Mouse (Mus musculus) MEL (cell line): ENCODE data around the gene Ms4a1. TPM values are rescaled to one million over a fixed set of nuclear protein-coding genes. Genes with fewer than 3 reads are reported as not detected.

Source experiments
- DNase-seq: peaks from one replicate; pipeline ENCODE4 v3.0.0; 2011; ENCODE audit warnings: low read depth, low spot score
- H3K27ac ChIP-seq: 2 replicates; pipeline ENCODE4 v1.5.1; 2012; ENCODE audit warnings: low read depth, mild to moderate bottlenecking, control low read depth, low read length, moderate library complexity; ENCODE audit not compliant: control insufficient read depth
- H3K27me3 ChIP-seq, 2 experiments: fragments of 150-350 bp in 1 of 2; sonication (generic) in 1 of 2; 2 replicates each; pipeline ENCODE4 v1.6.1; 2012; ENCODE audit warnings: low read length in 2 of 2, mild to moderate bottlenecking in 2 of 2, improper control_type of control experiment in 1 of 2, moderate library complexity in 1 of 2; ENCODE audit not compliant: insufficient read depth in 2 of 2, control insufficient read depth in 1 of 2
- H3K36me3 ChIP-seq, 2 experiments: 2 replicates each; pipeline ENCODE4 v1.6.1; 2012 to 2014; ENCODE audit warnings: low read length in 2 of 2, improper control_type of control experiment in 1 of 2, inconsistent platforms in 1 of 2, mild to moderate bottlenecking in 1 of 2; ENCODE audit not compliant: insufficient read depth in 2 of 2, control insufficient read depth in 1 of 2
- H3K4me1 ChIP-seq, 2 experiments: fragments of 150-350 bp in 1 of 2; sonication (generic) in 1 of 2; 2 replicates each; pipeline ENCODE4 v1.6.1; 2012; ENCODE audit warnings: low read length in 2 of 2, improper control_type of control experiment in 1 of 2, mild to moderate bottlenecking in 1 of 2; ENCODE audit not compliant: insufficient read depth in 2 of 2, control insufficient read depth in 1 of 2
- H3K4me3 ChIP-seq, 2 experiments: fragments of 150-350 bp in 1 of 2; sonication (generic) in 1 of 2; 2 replicates each; pipeline ENCODE4 v1.5.1; 2012; ENCODE audit warnings: low read depth in 2 of 2, low read length in 2 of 2, mild to moderate bottlenecking in 2 of 2, moderate library complexity in 2 of 2, control low read depth in 1 of 2, improper control_type of control experiment in 1 of 2; ENCODE audit not compliant: control insufficient read depth in 1 of 2, insufficient read depth in 1 of 2
- H3K79me2 ChIP-seq: 2 replicates; pipeline ENCODE4 v1.6.1; 2012; ENCODE audit warnings: mild to moderate bottlenecking, low read length, moderate library complexity; ENCODE audit not compliant: control insufficient read depth, poor library complexity, insufficient read depth
- H3K9ac ChIP-seq: 2 replicates; pipeline ENCODE4 v1.6.1; 2012; ENCODE audit warnings: low read depth, mild to moderate bottlenecking, control low read depth, low read length, moderate library complexity; ENCODE audit not compliant: control insufficient read depth, poor library complexity, severe bottlenecking
- H3K9me3 ChIP-seq: fragments of 150-350 bp; sonication (generic); replicated peaks from 2 replicates; pipeline ENCODE4 v1.6.1; 2012; ENCODE audit warnings: mild to moderate bottlenecking, low read length, improper control_type of control experiment, moderate library complexity; ENCODE audit not compliant: insufficient read depth
- BHLHE40 ChIP-seq: IDR thresholded peaks from 2 replicates; pipeline ENCODE4 v1.6.1; 2012; ENCODE audit warnings: low read depth, mild to moderate bottlenecking, inconsistent platforms, low read length, improper control_type of control experiment, borderline replicate concordance
- CHD2 ChIP-seq: IDR thresholded peaks from 2 replicates; pipeline ENCODE4 v1.6.1; 2011; ENCODE audit warnings: low read length, improper control_type of control experiment
- CTCF ChIP-seq, 3 experiments: IDR thresholded peaks in 2 of 3; conservative IDR thresholded peaks in 1 of 3; 2 replicates each; pipeline ENCODE4 v1.5.1; 2011 to 2012; ENCODE audit warnings: low read length in 3 of 3, low read depth in 2 of 3, mild to moderate bottlenecking in 2 of 3, improper control_type of control experiment in 1 of 3, inconsistent platforms in 1 of 3, mixed read lengths in 1 of 3, moderate library complexity in 1 of 3; ENCODE audit not compliant: control insufficient read depth in 1 of 3, insufficient read depth in 1 of 3, poor library complexity in 1 of 3, severe bottlenecking in 1 of 3
- E2F4 ChIP-seq: IDR thresholded peaks from 2 replicates; pipeline ENCODE4 v1.6.1; 2011; ENCODE audit warnings: low read depth, low read length, improper control_type of control experiment, borderline replicate concordance
- ETS1 ChIP-seq: IDR thresholded peaks from 2 replicates; pipeline ENCODE4 v1.6.1; 2012; ENCODE audit warnings: low read depth, mild to moderate bottlenecking, inconsistent platforms, low read length, improper control_type of control experiment, moderate library complexity
- GABPA ChIP-seq: IDR thresholded peaks from 2 replicates; pipeline ENCODE4 v1.6.1; 2012; ENCODE audit warnings: low read depth, mild to moderate bottlenecking, inconsistent platforms, low read length, improper control_type of control experiment, moderate library complexity
- JUND ChIP-seq: IDR thresholded peaks from 2 replicates; pipeline ENCODE4 v1.6.1; 2011; ENCODE audit warnings: low read depth, mild to moderate bottlenecking, improper control_type of control experiment, low read length
- KAT2A ChIP-seq: conservative IDR thresholded peaks from 2 replicates; pipeline ENCODE4 v1.6.1; 2012; ENCODE audit warnings: low read depth, low read length, improper control_type of control experiment, inconsistent platforms
- MAFK ChIP-seq: IDR thresholded peaks from 2 replicates; pipeline ENCODE4 v1.6.1; 2011; ENCODE audit warnings: low read depth, mild to moderate bottlenecking, low read length, improper control_type of control experiment, borderline replicate concordance
- MAX ChIP-seq: IDR thresholded peaks from 2 replicates; pipeline ENCODE4 v1.6.1; 2011; ENCODE audit warnings: low read length, improper control_type of control experiment
- MYB ChIP-seq: IDR thresholded peaks from 2 replicates; pipeline ENCODE4 v1.6.1; 2011; ENCODE audit warnings: mild to moderate bottlenecking, low read depth, low read length, improper control_type of control experiment
- MYC ChIP-seq: IDR thresholded peaks from 2 replicates; pipeline ENCODE4 v1.6.1; 2011; ENCODE audit warnings: low read depth, mild to moderate bottlenecking, low read length, improper control_type of control experiment, moderate library complexity
- NRF1 ChIP-seq: IDR thresholded peaks from 2 replicates; pipeline ENCODE4 v1.6.1; 2014; ENCODE audit warnings: low read depth, mild to moderate bottlenecking, inconsistent platforms, low read length, improper control_type of control experiment, moderate library complexity; ENCODE audit not compliant: poor library complexity, insufficient read depth, severe bottlenecking
- POLR2A ChIP-seq, 2 experiments: IDR thresholded peaks; 2 replicates each; pipeline ENCODE4 v1.6.1; 2011 to 2012; ENCODE audit warnings: low read length in 2 of 2, mild to moderate bottlenecking in 2 of 2, control low read depth in 1 of 2, improper control_type of control experiment in 1 of 2, low read depth in 1 of 2, moderate library complexity in 1 of 2; ENCODE audit not compliant: control insufficient read depth in 1 of 2, insufficient read depth in 1 of 2, poor library complexity in 1 of 2
- POLR2AphosphoS5 ChIP-seq: IDR thresholded peaks from 2 replicates; pipeline ENCODE4 v1.6.1; 2012; ENCODE audit warnings: low read depth, borderline replicate concordance, mild to moderate bottlenecking, inconsistent platforms, low read length, moderate library complexity, mixed read lengths
- RAD21 ChIP-seq: IDR thresholded peaks from 2 replicates; pipeline ENCODE4 v1.6.1; 2011; ENCODE audit warnings: mild to moderate bottlenecking, low read depth, low read length, improper control_type of control experiment
- TAL1 ChIP-seq: IDR thresholded peaks from 2 replicates; pipeline ENCODE4 v1.6.1; 2012; ENCODE audit warnings: mild to moderate bottlenecking, inconsistent platforms, low read length, moderate library complexity, mixed read lengths
- TBP ChIP-seq: IDR thresholded peaks from 2 replicates; pipeline ENCODE4 v1.8.0; 2011; ENCODE audit warnings: low read depth, low read length, improper control_type of control experiment
- UBTF ChIP-seq: IDR thresholded peaks from 2 replicates; pipeline ENCODE4 v1.6.1; 2012; ENCODE audit warnings: low read depth, mild to moderate bottlenecking, inconsistent platforms, low read length, improper control_type of control experiment, moderate library complexity, borderline replicate concordance; ENCODE audit not compliant: insufficient read depth
- USF1 ChIP-seq: IDR thresholded peaks from 2 replicates; pipeline ENCODE4 v1.6.1; 2014; ENCODE audit warnings: low read depth, mild to moderate bottlenecking, inconsistent platforms, low read length, improper control_type of control experiment, moderate library complexity
- ZC3H11A ChIP-seq: IDR thresholded peaks from 2 replicates; pipeline ENCODE4 v1.6.1; 2012; ENCODE audit warnings: low read depth, mild to moderate bottlenecking, inconsistent platforms, low read length, improper control_type of control experiment
- ZKSCAN1 ChIP-seq: IDR thresholded peaks from 2 replicates; pipeline ENCODE4 v1.6.1; 2012; ENCODE audit warnings: low read depth, mild to moderate bottlenecking, inconsistent platforms, low read length, improper control_type of control experiment, moderate library complexity
- ZMIZ1 ChIP-seq: IDR thresholded peaks from 2 replicates; pipeline ENCODE4 v1.6.1; 2012; ENCODE audit warnings: low read depth, mild to moderate bottlenecking, inconsistent platforms, low read length, improper control_type of control experiment, moderate library complexity
- ZNF384 ChIP-seq: IDR thresholded peaks from 2 replicates; pipeline ENCODE4 v1.6.1; 2012; ENCODE audit warnings: low read depth, mild to moderate bottlenecking, inconsistent platforms, low read length, improper control_type of control experiment
- polyA plus RNA-seq, 2 experiments: library from polyadenylated mRNA; stranded (reverse) in 1 of 2; unstranded in 1 of 2; fragments of >175 nt in 1 of 2; fragments of >200 nt in 1 of 2; gene quantifications; 2 replicates each; pipeline versions ENCODE4 v1.2.1 to v1.2.4; 2012; ENCODE audit warnings: low replicate concordance in 2 of 2, low read depth in 1 of 2; ENCODE audit not compliant: insufficient read length in 2 of 2, insufficient read depth in 1 of 2, missing spikeins in 1 of 2
- total RNA-seq: library from RNA; depleted of rRNA; stranded (reverse); fragments of 300-350 nt; gene quantifications from 2 replicates; pipeline ENCODE4 v1.2.3, GENCODE M21; 2012

Ms4a1 gene
- total and polyA plus RNA-seq, 3 experiments = not detected

DNA sequence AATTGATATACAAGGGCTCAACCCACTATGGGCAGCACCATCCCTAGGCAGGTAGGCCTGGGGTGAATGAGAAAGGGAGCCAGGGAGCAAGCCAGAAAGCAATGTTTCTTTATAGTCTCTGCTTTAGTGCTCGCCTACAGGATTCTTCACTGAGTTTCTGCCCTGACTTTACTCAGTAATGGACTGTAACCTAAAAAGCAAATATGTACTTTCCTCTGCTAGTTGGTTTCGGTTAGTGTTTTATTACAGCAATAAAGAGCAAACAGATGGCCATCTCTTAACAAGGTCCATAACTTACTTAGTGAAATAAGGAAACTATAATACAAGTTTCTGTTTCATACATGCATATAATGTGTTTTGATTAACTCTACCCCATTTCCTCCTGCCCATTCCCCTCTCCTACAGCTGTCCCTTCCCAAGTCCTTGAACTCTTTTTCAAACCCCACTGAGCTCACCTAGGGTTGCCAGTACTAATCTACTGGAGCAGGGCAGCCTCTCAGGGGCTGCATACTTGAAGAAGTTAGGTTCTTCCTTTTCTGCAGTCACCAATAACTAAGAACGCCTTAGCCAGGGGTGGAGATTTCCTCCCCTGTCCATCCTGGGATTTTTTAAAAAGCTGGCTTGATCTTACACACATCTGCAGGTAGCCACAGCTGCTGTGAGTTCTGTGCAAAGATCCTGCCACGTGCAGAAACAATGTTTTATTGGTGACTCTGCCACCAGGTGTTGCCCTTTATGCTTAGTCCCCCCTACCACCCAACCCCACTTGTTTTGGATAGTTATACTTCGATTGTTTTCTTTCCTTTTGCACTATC is 30.9 kb downstream of the Ms4a1 start:
- no peaks in the 10 kb centered on the region for H3K4me1 ChIP-seq
- H3K9ac ChIP-seq = no peak overlapping the region
- H3K27me3 ChIP-seq = no peaks in the 10 kb centered on the region
- H3K9me3 ChIP-seq = no peaks in the 10 kb centered on the region
- H3K36me3 ChIP-seq = no peaks in the 10 kb centered on the region
- no peak overlapping the region for H3K4me3 ChIP-seq
- H3K27ac ChIP-seq = no peak overlapping the region
- no peak for DNase-seq
- TF ChIP-seq MYB (no peak), MYC (no peak), NRF1 (no peak), JUND (no peak), ZKSCAN1 (no peak), MAX (no peak), E2F4 (no peak), POLR2AphosphoS5 (no peak), ZMIZ1 (no peak), KAT2A (no peak), POLR2A (IDR thresholded peaks at IDR 0.05; ENCODE audit: control insufficient read depth in 1 of 2, insufficient read depth in 1 of 2, low read depth in 1 of 2, low read length in 2 of 2, poor library complexity in 1 of 2) (no peak), ZC3H11A (no peak)
- H3K79me2 ChIP-seq = no peaks in the 10 kb centered on the region

DNA sequence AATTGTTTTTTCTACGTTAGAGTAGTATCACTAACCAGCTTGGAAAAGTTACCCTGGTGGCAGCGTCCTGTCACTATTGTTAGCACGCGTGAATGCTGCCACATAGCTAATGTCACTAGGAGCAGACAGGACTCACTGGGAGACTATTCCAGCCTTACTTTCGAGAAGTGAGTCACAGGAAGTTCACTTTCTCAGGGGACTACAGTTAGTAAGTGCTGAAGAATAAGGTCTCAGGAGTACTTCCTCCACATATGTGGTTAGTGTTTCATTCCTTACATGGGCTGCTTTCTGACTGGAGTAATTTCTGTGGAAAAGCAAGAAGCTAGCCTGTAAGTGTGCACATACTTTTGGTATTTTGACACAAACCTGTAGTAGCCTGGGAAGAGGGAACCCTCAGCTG is 31.8 kb downstream of the Ms4a1 start:
- H3K4me1 ChIP-seq = no peaks in the 10 kb centered on the region
- no peak overlapping the region for H3K9ac ChIP-seq
- H3K36me3 ChIP-seq = no peaks in the 10 kb centered on the region
- TF ChIP-seq RAD21 = no peak
- no peak for TF ChIP-seq USF1
- TF ChIP-seq POLR2A (IDR thresholded peaks at IDR 0.05; ENCODE audit: control insufficient read depth in 1 of 2, insufficient read depth in 1 of 2, low read depth in 1 of 2, low read length in 2 of 2, poor library complexity in 1 of 2) = no peak
- TF ChIP-seq TAL1 = no peak
- no peak for TF ChIP-seq UBTF
- TF ChIP-seq ETS1 = no peak
- no peak for TF ChIP-seq CHD2
- TF ChIP-seq MYC = no peak
- TF ChIP-seq BHLHE40 = no peak
- TF ChIP-seq GABPA = no peak
- no peak for TF ChIP-seq MAX
- TF ChIP-seq ZKSCAN1 = no peak
- TF ChIP-seq MAFK = no peak
- TF ChIP-seq CTCF (IDR thresholded peaks at IDR 0.05 in 2 of 3, conservative IDR thresholded peaks at IDR 0.05 in 1 of 3; ENCODE audit: control insufficient read depth in 1 of 3, insufficient read depth in 1 of 3, low read depth in 2 of 3, low read length in 3 of 3, poor library complexity in 1 of 3, severe bottlenecking in 1 of 3) = no peak
- no peak for TF ChIP-seq ZNF384
- TF ChIP-seq TBP = no peak
- no peaks in the 10 kb centered on the region for H3K9me3 ChIP-seq
- H3K27ac ChIP-seq = no peak overlapping the region
- no peaks in the 10 kb centered on the region; a peak in 1 of 4 replicates for H3K27me3 ChIP-seq
- no peak for DNase-seq
- no peak overlapping the region for H3K4me3 ChIP-seq
- no peaks in the 10 kb centered on the region for H3K79me2 ChIP-seq
